Mouse (Mus musculus): Measurements from ENCODE around the gene Gchfr. TPM values are rescaled to one million over a fixed set of nuclear protein-coding genes. Genes with fewer than 3 reads are reported as not detected.
A peak's percentile ranks its signal among the peaks of the same experiment; 100 is the strongest.

Gene Gchfr
- 1 to 10 TPM in 1 of 2 experiments, under 1 TPM in 1; 0.56 to 1.0 TPM for total RNA-seq (2021)
- long read RNA-seq, experiment 1, partial matches to known transcripts, result 0 of 1 reads
- long read RNA-seq, experiment 1, other reads (novel, unspliced or antisense), result 0 of 1 reads
- long read RNA-seq, experiment 2, result 0 reads

DNA sequence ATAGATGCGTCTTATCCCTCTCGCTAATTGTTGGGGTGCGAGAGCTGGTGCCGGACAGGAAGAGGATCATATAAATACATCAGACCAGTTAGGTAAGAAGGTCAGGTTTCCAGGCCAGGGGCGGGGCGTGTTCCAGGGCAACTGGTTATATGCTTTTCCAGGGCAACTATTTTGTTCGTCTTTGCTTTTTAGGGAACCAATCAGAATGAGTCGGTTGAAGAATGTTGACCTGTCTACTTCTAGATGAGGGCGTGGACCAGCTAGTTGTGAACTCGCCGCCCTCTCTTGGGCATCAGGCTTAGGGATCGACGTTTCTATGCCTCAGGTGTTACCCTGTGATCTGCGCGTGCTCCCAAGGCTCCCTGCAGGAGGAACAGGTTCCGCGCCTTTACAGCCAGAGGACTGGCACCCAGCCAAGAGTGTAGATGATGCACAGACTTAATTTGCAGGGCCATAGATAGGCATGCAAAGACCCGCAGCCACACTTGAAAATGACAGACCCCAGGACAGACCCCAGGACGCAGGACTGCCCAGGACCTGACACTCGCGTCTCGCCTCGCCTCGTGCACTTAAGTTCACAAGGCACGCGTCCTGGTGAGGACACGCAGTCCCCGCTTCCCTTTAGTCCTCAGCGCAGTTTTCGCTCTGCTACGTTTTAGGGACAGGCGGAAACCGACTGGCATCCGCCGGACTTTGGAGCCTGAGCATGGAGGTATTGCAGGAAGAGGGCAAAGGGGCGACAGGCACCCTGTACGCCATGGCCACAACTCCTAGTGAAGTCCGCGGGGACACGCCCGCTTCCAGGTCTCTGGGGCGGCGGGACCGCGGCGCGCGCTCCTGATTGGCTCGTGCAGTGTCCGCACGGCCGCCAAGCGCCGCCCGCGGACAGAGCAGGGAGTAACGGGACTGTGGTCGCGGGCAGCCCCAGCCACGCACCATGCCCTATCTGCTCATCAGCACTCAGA lies at the start of gene Gchfr:
TSS of gene Gchfr (plus strand) at position 873 of the 965 bp plus-strand sequence.
- peak; percentile 23 to 48 for DNase-seq (ENCODE audit: low spot score in 2 of 2)

DNA sequence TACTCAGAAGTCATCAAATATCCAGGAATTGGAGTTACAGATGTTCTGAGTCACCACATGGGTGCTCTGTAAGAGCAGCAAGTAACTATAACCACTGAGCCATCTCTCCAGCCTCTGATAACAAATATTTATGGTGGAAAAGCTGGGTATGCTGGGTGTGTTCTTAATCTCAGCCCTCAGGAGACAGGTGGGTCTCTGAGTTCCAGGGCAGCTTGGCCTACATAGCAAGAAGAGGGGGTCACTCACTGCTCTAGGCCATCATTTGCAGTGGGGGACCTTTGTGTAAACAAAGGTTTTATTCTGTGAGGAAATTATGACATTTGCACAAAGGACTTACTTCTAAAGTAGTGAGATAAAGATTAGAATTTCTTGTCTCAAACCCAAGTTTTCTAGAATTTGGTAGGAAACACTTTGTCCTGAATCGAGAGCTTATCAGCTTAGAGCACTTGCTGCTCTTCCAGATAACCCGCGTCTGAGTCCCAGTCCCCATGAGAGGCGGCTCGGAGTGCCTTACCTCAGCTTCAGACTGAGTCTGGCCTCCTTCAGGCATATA lies 31.2 kb upstream of the Gchfr start:
- DNase-seq (ENCODE audit: low spot score in 2 of 2), result no peak

DNA sequence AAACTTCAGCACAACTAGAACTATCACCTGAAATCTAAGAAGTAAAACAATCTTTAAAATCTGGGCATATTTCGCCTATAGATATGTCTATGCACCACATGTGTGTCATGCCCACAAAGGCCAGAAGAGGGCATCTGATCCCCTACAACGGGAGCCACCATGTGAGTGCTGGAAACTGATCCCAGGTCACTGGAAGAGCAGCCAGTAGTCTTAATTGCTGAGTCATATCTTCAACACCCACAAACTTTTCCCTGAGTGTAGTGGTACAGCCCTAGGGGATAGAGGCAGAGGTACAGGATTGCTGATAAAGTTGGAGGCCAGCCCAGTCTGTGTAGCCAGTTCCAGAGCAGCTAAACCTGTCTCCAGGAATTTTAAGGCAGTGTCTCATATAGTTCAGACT lies 22.4 kb upstream of the Gchfr start:
- DNase-seq (ENCODE audit: low spot score in 2 of 2), result no peak

DNA sequence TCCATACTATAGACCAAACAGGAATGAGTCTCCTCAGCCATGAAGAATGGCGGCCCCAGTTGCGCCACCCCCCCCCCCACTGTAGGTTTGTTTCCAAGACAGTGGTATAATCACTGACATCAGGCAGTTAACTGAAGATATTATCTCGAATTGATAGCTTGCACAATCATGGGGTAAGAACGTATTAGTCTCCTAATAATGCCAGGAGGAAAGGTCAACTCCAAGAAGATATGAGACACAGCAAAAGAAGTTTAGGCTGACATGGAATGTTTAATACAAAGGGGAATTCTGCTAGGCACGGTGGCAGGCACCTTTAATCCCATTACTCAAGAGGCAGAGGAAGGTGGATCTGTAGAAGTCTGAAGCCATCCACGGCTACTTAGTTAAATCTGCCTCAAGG lies 21.1 kb upstream of the Gchfr start:
- DNase-seq (ENCODE audit: low spot score in 2 of 2), result no peak

DNA sequence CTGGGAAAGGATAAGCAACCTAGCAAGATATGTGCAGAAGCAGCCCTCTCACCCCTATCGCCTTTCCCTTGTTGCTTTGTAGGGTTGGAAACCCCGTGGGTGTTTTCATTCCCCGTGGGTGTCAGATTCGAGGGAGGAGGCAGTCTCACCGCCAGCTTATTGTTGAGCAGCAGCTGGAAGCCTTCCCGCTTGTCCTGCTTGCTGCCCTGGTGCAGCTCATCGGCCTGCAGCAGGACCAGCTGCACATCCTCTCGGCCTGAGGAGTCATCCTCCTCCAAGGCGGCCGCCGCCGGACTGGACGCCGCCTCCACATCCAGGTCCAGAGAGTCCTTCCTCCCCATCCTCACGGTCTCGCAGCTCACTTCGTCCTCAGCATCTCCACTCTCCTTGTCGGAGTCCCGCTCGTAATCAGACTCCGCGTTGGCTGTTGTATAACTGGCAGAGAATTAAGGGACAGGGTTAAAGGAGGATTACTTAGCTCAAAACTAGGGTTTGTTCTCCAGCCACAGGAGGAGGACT lies 20.4 kb upstream of the Gchfr start:
- DNase-seq (ENCODE audit: low spot score in 2 of 2), result peak; percentile 11

DNA sequence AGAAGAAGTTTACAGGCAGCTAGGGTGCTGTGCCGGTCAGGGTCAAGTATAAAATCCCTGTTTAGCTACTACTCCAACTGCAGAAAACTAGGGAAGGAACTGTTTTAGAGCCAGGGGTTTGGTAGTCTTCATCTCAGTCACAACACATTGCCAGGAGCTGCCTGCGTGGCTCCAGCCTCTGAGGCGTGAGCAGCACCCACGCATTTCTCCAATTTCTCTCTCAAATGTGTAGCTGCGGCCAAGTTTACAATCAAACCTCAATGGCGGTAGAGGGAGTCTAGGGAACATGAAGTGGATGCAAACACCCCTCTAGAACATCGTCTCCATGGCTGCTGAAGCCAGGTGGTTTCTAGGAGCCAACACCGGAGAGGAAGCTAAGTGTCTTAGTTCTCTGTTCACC lies 19.8 kb upstream of the Gchfr start:
- peak; percentile 16 to 55 for DNase-seq (ENCODE audit: low spot score in 2 of 2)

DNA sequence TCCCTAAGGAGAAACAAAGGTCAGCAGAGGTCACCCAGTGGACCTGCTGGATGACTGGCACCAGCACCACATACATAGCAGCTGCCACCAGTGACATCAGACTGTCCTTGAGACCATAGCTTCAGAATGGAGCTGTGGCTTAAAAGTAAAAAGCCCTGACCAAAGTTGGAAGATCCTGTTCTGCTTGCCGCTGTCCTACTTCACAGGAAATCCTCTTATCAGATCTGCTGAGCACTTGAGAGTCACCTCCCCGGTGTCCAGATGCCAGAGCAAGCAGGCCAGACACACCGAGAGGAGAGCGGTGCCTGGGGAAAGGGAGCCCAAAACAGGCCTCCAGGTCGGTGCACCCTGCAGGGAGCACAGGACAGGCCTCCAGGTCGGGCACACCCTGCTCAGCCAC lies 15.3 kb upstream of the Gchfr start:
- DNase-seq (ENCODE audit: low spot score in 2 of 2), result no peak

DNA sequence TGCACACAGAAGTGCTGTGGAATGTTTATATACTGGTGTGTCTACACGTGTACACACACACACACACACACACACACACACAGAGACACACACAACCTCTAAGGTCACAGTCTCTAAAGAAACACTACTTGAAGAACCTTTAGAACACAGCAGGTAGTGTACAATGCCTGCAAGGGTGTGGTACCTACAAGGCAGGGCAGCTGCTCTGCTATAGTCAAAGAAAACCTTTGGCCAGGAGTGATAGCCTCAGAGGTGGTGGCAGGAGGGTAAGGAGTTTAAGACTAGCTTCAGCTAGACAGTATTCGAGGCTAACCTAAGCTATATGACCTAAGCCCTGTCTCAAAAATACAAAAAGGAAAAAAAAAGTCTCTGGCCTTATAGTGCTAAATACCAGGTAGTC lies 12.9 kb upstream of the Gchfr start:
- no peak for DNase-seq (ENCODE audit: low spot score in 2 of 2)

DNA sequence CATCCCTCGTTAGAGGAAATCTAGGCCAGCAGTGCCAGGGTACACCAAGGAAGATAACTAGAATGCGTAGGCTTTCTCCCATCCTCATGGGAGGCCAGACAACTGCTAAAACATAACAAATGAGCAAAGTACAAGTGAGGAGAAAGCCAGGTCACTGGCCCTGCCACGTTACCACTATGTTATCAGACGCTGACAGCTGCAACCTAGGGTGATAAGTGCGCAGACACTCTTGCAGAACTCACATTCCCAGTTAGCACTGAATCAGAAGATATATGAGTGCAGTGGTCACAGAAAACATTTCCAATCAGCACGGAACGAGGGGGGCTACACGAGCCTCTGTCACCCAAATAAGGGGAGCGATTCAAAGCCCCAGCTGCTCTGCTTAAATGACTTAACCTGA lies 12.2 kb upstream of the Gchfr start:
- no peak for DNase-seq (ENCODE audit: low spot score in 2 of 2)

DNA sequence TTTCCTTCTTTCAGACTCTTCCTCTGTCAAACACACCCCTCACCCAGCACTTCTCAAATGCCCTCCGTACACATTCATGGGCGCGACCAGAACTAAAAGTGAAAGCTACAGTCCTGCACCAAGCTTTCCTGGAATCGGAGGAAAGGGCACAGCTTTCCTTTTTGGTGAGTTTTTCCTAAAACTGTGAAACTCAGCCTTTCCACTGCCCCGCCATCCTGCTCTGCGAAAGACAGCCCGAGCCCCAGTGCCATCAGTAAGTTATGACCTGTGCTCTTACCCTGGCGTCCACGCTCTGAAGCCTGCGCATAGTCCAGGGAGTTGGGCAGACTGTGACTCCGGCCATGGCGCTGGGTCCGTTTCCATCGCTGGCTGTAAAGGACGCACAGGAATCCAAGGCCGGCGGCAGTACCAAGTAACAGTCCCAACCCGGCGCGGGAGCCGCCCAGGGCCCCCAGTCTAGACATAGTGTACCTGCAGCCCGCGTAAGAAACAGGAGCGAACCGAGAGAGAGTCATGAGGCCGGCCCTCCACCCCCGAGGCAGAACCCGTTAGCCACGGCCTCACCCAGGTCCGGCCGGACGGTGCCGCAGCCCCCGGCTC lies 11.4 kb upstream of the Gchfr start:
- DNase-seq (ENCODE audit: low spot score in 2 of 2), result peak in 1 of 2 experiments; percentile 7

DNA sequence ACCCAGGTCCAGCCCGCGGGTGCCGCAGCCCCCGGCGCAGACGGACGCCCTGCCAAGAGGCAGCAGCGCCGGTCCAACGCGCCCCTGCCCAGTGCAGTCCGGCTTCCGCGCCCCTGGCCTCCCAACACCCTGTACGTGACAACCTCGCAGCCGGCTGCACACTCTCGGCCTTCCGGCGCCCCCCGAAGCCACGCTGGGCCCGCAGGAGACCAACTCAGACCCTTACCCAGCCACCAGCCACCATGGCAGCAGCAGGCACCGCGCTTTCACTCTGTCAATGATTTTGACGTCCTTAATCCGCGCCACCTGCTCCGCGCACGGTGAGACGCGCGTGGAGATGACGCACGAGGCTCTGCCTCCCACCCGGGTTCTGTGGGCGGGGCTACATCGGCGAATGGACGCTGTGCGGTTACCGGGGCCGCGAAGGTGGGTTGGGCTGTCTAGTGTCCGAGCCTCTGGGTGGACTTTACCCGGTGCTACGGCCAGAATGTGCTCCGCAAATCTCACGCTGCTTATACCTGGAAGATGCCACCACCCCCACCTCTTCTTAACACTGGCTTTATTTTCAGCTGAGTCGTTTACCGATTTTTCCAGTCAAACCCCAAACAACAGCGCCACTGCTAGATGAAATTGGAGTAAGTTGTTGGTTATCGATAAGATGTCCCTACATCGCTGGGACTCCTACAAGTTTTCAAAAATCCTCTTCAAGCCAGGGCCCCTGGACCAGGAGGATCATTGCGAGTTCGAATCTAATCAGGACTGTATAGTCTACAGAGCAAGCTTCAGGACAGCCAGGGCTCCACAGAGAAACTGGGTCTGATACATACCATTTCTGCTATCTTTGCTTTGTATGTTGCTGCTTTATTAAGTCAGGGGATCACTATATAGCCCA lies 10.6 kb upstream of the Gchfr start, which contains the start of gene Rmdn3:
TSS of gene Rmdn3 (minus strand) at position 354 of the 892 bp plus-strand sequence.
- peak; percentile 97 for DNase-seq (ENCODE audit: low spot score in 2 of 2)

DNA sequence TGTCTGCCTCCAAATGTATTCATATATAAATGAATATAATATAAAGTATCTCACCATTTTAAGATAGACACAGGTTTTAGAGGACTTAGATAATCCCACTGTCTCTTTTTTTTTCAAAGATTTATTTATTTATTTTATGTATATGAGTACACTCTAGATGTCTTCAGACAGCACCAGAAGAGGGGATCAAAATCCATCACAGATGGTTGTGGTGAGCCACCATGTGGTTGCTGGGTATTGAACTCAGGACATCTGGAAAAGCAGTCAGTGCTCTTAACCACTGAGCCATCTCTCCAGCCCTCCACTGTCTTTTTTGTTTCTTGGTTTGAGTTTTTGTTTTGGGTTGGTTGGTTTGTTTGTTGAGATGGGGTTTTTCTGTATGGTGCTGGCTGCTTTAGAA lies 9.7 kb upstream of the Gchfr start:
- DNase-seq (ENCODE audit: low spot score in 2 of 2), result no peak

DNA sequence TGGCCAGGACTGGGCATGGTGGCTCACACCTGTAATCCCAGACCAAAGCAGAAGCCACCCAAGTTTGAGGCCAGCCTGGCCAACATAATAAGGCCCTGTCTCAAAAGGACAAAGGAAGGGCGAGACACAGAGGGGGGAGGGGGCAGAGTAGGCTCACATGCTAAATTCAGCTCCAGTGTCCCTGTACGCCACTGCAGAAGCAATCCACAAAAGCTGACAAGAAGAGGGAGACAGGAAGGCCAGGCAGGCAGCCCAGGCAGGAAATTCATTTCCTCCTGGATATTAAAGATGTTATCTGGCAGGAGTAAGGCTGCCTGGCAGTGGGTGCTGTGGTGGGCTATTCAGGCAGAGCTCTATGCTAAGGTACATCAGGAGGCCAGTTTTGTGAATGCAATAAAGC lies 6.3 kb upstream of the Gchfr start:
- no peak for DNase-seq (ENCODE audit: low spot score in 2 of 2)

DNA sequence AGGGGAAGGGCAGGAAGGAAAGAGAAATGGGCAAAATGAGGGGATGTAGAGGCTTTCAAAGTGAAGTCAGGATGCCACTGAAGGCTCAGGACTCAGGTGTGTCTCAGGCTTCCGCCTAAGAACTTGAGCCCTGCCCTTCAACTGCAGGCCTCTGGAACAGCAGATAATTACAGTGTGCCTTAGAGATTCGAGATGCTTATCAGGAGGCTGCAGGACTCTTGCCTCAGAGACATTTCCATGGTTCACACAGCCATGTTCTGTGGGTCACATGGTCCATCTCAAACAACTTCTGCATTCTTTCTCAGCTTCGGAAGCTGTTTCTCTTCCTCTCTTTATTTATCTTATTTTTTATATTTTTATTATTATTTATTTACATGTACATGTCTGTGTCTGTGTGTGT lies 4.4 kb upstream of the Gchfr start:
- DNase-seq (ENCODE audit: low spot score in 2 of 2), result no peak

DNA sequence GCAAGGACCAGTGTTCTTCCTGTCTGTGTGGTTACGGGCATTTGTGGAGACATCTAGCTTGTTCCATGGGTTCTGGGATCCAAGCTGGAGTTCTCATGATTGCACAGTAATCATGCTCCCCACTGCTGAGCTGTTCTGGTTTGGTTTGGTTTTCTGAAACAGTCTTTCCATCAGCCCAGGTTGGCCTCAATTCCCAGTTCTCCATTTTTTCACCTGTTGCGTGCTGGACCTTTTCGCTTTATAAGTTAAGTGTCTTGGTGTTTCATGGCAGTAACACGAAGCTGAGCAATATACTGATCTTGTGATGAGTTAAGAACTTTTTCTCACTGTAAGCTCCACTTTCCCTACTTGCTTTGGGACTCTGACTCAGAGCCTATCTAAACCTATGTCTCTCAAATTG lies 3.6 kb upstream of the Gchfr start:
- DNase-seq (ENCODE audit: low spot score in 2 of 2), result no peak

DNA sequence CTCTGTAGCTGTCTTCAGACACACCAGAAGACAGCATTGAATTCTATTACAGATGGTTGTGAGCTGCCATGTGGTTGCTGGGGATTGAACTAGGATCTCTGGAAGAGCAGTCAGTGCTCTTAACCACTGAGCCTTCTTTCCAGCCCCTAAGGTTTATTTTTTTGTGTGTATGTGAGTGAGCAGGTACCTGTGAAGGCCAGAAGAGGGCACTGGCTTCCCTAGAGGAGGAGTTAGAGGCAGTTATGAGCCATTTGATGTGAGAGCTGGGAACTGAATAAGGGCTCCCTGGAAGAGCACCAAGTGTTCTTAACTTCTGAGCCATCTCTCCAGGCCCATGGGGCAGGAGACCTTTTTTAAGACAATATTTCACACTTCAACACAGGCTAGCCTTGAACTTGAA lies 2.2 kb upstream of the Gchfr start:
- no peak for DNase-seq (ENCODE audit: low spot score in 2 of 2)

DNA sequence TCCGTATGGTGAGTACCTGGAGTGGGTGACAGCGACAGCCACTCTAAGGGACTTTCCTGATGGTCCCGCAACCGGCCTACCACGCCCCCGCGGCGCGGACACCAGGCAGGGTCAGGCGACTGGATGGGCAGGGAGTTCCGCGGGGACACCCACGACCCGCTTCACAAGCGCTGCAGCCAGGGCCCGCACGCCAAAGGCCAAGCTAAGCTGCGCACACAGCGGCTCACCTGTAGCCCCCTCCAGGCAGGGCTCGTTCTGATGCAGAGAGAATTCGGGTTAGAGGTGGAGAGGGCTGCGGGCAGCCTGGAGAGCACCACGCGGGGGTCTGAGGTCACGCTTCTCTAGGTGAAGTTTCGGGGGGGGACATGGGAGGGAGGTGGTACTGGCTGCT lies 288 bp downstream of the Gchfr start:
- no peak for DNase-seq (ENCODE audit: low spot score in 2 of 2)

DNA sequence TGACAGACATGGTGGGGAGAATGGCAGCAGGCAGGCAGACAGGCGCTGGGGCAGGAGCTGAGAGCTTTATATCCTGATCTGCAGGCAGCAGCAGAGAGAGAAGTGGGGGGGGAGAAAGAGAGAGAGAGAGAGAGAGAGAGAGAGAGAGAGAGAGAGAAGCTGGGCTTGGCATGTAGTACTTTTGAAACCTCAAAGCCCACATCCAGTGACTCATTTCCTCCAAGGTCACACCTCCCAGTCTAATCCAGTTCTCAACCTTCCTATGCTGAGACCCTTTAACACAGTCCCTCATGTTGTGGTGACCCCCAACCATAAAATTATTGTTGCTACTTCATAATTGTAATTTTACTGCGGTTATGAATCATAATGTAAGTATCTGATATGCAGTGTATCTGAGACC lies 2.7 kb downstream of the Gchfr start:
- DNase-seq (ENCODE audit: low spot score in 2 of 2), result no peak

DNA sequence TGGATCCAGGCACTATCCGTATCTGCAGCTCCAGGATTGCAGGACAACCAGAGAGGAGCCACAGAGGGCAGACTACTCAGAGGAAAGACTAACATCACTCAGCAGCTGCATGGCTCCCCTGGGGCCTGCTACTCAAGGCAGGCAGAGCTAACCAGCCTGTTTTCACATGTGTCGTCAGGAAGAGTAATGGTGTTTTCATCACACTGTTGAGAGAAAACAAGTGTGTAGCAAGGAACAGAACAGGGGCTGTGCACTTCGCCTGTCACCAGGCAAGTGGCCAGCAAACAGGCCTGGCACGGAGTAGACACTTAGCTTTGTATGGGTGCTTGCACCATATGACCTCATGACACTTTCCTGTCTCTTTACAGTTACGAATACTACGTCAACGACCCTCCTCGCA lies 4.0 kb downstream of the Gchfr start:
- no peak for DNase-seq (ENCODE audit: low spot score in 2 of 2)

DNA sequence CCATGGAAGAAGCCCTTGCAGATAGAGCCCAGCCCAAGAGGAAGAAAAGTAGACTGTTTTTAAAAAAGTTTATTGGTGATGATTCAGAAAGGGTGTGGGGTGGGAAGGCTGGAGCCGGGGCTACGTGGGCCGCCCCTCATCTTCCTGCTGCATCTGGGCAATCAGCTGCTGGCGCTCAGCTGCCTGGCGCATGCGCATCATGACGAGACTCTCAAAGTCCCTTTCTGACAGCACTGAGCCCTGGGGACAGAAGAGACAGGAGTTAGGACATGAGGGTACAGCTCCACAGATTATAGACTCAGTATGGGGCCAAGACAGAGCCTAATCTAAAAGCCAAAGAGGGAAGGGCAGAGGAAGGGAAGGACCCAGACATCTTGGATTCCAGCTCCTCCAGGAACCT lies 4.9 kb downstream of the Gchfr start:
- DNase-seq (ENCODE audit: low spot score in 2 of 2), result no peak

Data from left cerebral cortex, adult 18-20 months (tissue).